Mouse (Mus musculus) thymus, adult 2 months (tissue): ENCODE data around the gene Fam214a.

Experiments
- CTCF ChIP-seq: fragments of 200-500 bp; IDR thresholded peaks from 2 replicates; pipeline ENCODE4 v1.5.1; 2012; ENCODE audit warnings: mild to moderate bottlenecking, control low read depth, low read length, moderate library complexity, borderline replicate concordance; ENCODE audit not compliant: control insufficient read depth, poor library complexity, insufficient read depth; ENCODE audit errors: extremely low read depth
- POLR2A ChIP-seq: fragments of 200-500 bp; IDR thresholded peaks from 2 replicates; pipeline ENCODE4 v1.6.1; 2012; ENCODE audit warnings: mild to moderate bottlenecking, low read length, control low read depth, moderate library complexity; ENCODE audit not compliant: control insufficient read depth, poor library complexity, insufficient read depth; ENCODE audit errors: extremely low read depth

DNA sequence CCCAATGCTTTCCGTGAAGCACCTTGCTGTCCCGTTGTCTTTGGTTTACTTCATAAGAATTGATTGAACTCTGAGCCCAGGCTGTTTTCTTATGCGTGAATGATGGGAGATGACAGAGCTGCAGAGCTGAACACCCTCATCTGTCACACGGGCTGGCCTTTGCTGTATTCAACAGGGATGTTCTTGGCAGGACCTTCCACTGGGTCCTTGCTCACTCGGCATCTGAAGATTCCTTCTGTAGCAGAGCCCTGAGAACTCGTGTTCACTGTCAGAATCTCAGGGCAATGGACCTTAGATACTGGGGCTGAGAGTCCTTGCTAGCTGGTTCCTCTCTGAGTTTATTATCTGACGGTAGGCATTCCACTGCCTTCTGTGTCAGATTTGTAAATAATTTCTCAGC, 25.3 kb downstream of the Fam214a start:
- TF ChIP-seq POLR2A (no peak), CTCF (no peak)
